Comparison of ENCODE assay signal across 9 mouse cellular contexts in genomic region chr8:122343341-122343740, GRCm38 (mm10). TPM values are rescaled to one million over a fixed set of nuclear protein-coding genes. Genes with fewer than 3 reads are reported as not detected.
A peak's percentile ranks its signal among the peaks of the same experiment; 100 is the strongest.
DNase-seq lines count a peak whose midpoint lies in the region; ATAC-seq and TF ChIP-seq lines count a peak whose summit lies in the region.
"Had no signal": no experiment of that assay in that cellular context is flagged by ENCODE, and none has a peak within 500 bp of the region (broad histone marks: within the 10 kb centered on the region; RNA-seq: fewer than 3 reads in every experiment).

No protein-coding gene starts in this region.

- intact Hi-C loops in heart, postnatal 14 days (cut with DNase I) = no loop called here

- no peak for TF ChIP-seq CTCF in cortical plate, adult 2 months (IDR thresholded peaks at IDR 0.05; ENCODE audit: extremely low read depth, insufficient read depth, low read length)

- TF ChIP-seq POLR2A in cortical plate, adult 2 months (IDR thresholded peaks at IDR 0.05; ENCODE audit: extremely low read depth, insufficient read depth, low read length) = no peak

- no peak for DNase-seq in heart, postnatal 14 days
- DNase-seq in ovary, adult 18-20 months (ENCODE audit: low spot score) = no peak
- DNase-seq in layer of hippocampus, adult 8-10 months (ENCODE audit: low spot score in 2 of 2) = no peak
- no peak for DNase-seq in ovary, postnatal 14 days (ENCODE audit: low spot score)

- H3K36me3 ChIP-seq in heart, embryonic 15.5 days = peaks cover 9% of the 10 kb centered on the region; the same call in 1 of the 2 replicates
- H3K36me3 ChIP-seq in hindbrain, embryonic 16.5 days (ENCODE audit: control insufficient read depth, insufficient read depth, low read length) = no peaks in the 10 kb centered on the region
- H3K36me3 ChIP-seq in midbrain, embryonic 16.5 days (ENCODE audit: control insufficient read depth, insufficient read depth, low read length) = no peaks in the 10 kb centered on the region

- H3K4me1 ChIP-seq in heart, embryonic 15.5 days (replicated peaks) = peaks cover 49% of the 10 kb centered on the region
- peaks cover 10% of the 10 kb centered on the region for H3K4me1 ChIP-seq in cortical plate, adult 2 months (ENCODE audit: control insufficient read depth, insufficient read depth, low read length)
- H3K4me1 ChIP-seq in hindbrain, embryonic 16.5 days (ENCODE audit: control insufficient read depth, insufficient read depth, low read depth, low read length) = peaks cover 11% of the 10 kb centered on the region
- H3K4me1 ChIP-seq in midbrain, embryonic 16.5 days (ENCODE audit: control insufficient read depth, insufficient read depth, low read length) = peaks cover 12% of the 10 kb centered on the region

- peak overlapping the region; percentile 69 for H3K4me2 ChIP-seq in heart, embryonic 15.5 days
- H3K4me2 ChIP-seq in hindbrain, embryonic 16.5 days (ENCODE audit: low read length) = peak overlapping the region; percentile 44
- peak overlapping the region; percentile 49 for H3K4me2 ChIP-seq in midbrain, embryonic 16.5 days (ENCODE audit: low read length)

- ATAC-seq in heart, embryonic 15.5 days (replicated peaks; ENCODE audit: insufficient number of reproducible peaks, insufficient read depth, low FRiP score, low read depth) = no peak
- no peak for ATAC-seq in hindbrain, embryonic 16.5 days
- 0 out of 2 replicates have a peak, but pooled peaks have one; percentile 5 for ATAC-seq in midbrain, embryonic 16.5 days

- WGBS in heart, embryonic 15.5 days = 8% methylated on average over 11 of the region's 11 CpGs
- WGBS in hindbrain, embryonic 16.5 days = 4% methylated on average over 11 of the region's 11 CpGs
- WGBS in midbrain, embryonic 16.5 days = 5% methylated on average over 11 of the region's 11 CpGs

- no peak overlapping the region for H3K27ac ChIP-seq in heart, embryonic 15.5 days
- peak overlapping the region; percentile 44 for H3K27ac ChIP-seq in cortical plate, adult 2 months (ENCODE audit: insufficient read depth, low read length)
- no peak overlapping the region for H3K27ac ChIP-seq in hindbrain, embryonic 16.5 days (ENCODE audit: low read depth, low read length)
- H3K27ac ChIP-seq in midbrain, embryonic 16.5 days (ENCODE audit: low read length) = no peak overlapping the region

- no peaks in the 10 kb centered on the region for H3K9me3 ChIP-seq in heart, embryonic 15.5 days (replicated peaks)
- H3K9me3 ChIP-seq in hindbrain, embryonic 16.5 days (ENCODE audit: control insufficient read depth, low read length) = no peaks in the 10 kb centered on the region
- H3K9me3 ChIP-seq in midbrain, embryonic 16.5 days (replicated peaks; ENCODE audit: control insufficient read depth, low read length, poor library complexity, severe bottlenecking) = no peaks in the 10 kb centered on the region

- H3K9ac ChIP-seq in heart, embryonic 15.5 days = peak overlapping the region; percentile 52
- H3K9ac ChIP-seq in hindbrain, embryonic 16.5 days (ENCODE audit: low read depth, low read length) = no peak overlapping the region
- 0 out of 2 replicates have a peak overlapping the region, but pooled peaks have one; percentile 31 for H3K9ac ChIP-seq in midbrain, embryonic 16.5 days (ENCODE audit: low read depth, low read length)

- no peaks in the 10 kb centered on the region; the same call in 1 of the 2 replicates for H3K27me3 ChIP-seq in heart, embryonic 15.5 days
- H3K27me3 ChIP-seq in hindbrain, embryonic 16.5 days (replicated peaks; ENCODE audit: control insufficient read depth, insufficient read depth, low read length) = peaks cover 5% of the 10 kb centered on the region
- H3K27me3 ChIP-seq in midbrain, embryonic 16.5 days (ENCODE audit: control insufficient read depth, insufficient read depth, low read depth, low read length) = peaks cover 21% of the 10 kb centered on the region

- H3K4me3 ChIP-seq in heart, embryonic 15.5 days = peak overlapping the region; percentile 41
- H3K4me3 ChIP-seq in cortical plate, adult 2 months (ENCODE audit: insufficient read depth, low read length) = peak overlapping the region; percentile 13
- peak overlapping the region; percentile 23 for H3K4me3 ChIP-seq in hindbrain, embryonic 16.5 days (ENCODE audit: low read length)
- H3K4me3 ChIP-seq in midbrain, embryonic 16.5 days (ENCODE audit: low read depth, low read length) = peak overlapping the region; percentile 9

RNA-seq across cellular contexts. Expression of gene Trhr2, which starts 17.2 kb away (rescaled TPM):
- polyA plus RNA-seq in heart, embryonic 15.5 days (2015; fragmentation: Nextera tagmentation; extraction: Ambion mirVana) = not detected in 2 replicates
- not detected for total RNA-seq in heart, postnatal 14 days (2021)
- polyA plus RNA-seq in cortical plate, adult 2 months (2012; rRNA removed) = 4.0 and 5.5 TPM in 2 replicates
- 0.39 and 0.60 TPM in 2 replicates for polyA plus RNA-seq in hindbrain, embryonic 16.5 days (2015; fragmentation: Nextera tagmentation; extraction: Ambion mirVana)
- polyA plus RNA-seq in midbrain, embryonic 16.5 days (2015; fragmentation: Nextera tagmentation; extraction: Ambion mirVana) = 0.26 TPM in 1 of 2 replicates, not detected in the other
- 1 to 10 TPM in 3 of 4 experiments, under 1 TPM in 1; 0.31 to 1.8 (median 1.4) TPM for total RNA-seq in layer of hippocampus, adult 8-10 months (2022)
- polyA plus RNA-seq: gonadal fat pad, adult 2 months had no signal

RNA-seq across cellular contexts. Expression of gene Zc3h18, which starts 33.1 kb away (rescaled TPM):
- polyA plus RNA-seq in heart, embryonic 15.5 days (2015; fragmentation: Nextera tagmentation; extraction: Ambion mirVana) = 26.1 and 31.0 TPM in 2 replicates
- 10 to 100 TPM; 22.4 to 22.8 TPM for total RNA-seq in heart, postnatal 14 days (2021)
- 33.0 and 33.6 TPM in 2 replicates for polyA plus RNA-seq in cortical plate, adult 2 months (2012; rRNA removed)
- polyA plus RNA-seq in hindbrain, embryonic 16.5 days (2015; fragmentation: Nextera tagmentation; extraction: Ambion mirVana) = 28.8 and 31.8 TPM in 2 replicates
- polyA plus RNA-seq in midbrain, embryonic 16.5 days (2015; fragmentation: Nextera tagmentation; extraction: Ambion mirVana) = 30.8 and 37.7 TPM in 2 replicates
- 10 to 100 TPM; 39.6 to 42.7 (median 40.9) TPM for total RNA-seq in layer of hippocampus, adult 8-10 months (2022)
